Mouse (Mus musculus): ENCODE measurements at regions not wholly inside any gene's neighbourhood (a gene's known extent, or its start where the extent isn't known, plus 50 kb on each side); places are given as distances from the start of the nearest gene placed in this dataset.

GRCm38 (mm10) chr11:29017406-29017805 lies 113.1 kb upstream of the Pnpt1 start:
- no peak for TF ChIP-seq POLR2A (IDR thresholded peaks at IDR 0.05; ENCODE audit: extremely low read depth, insufficient read depth, low read length)
- TF ChIP-seq CTCF (IDR thresholded peaks at IDR 0.05; ENCODE audit: low read depth, low read length), result no peak

Data from liver, adult 2 months (tissue).